Mouse (Mus musculus): ENCODE data around the gene Ankrd34a. TPM values are rescaled to one million over a fixed set of nuclear protein-coding genes. Genes with fewer than 3 reads are reported as not detected.

The Ankrd34a gene
- polyA plus RNA-seq, 1 experiment from 2014 or later: 2.7 TPM

DNA sequence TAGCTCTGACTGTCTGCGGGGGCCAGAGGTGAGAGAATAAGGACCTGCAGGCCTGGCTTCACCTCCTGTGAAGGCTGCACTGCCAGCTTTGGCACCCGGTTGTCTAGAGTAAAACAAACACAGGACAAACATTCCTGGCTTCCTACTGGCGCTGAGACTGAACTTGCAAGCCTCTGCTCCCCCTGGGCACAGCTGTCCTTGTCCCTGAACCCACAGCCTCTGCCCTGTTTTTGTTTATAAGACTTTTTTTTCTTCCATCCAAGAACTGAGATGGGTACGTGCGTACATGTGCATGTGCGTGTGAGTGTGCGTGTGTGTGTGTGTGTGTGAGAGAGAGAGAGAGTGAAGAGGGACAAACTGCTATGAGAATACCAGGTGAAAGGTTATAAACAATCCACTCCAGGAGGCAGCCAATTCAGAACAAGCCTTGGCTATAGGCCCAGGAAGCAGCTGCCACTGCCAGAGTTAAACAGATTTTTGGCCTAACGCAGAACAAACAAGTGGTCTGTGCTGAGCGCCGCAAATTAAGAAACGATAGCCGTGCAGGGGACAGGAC, 41.3 kb upstream of the Ankrd34a start:
- peak; percentile 35; the same call in 1 of the 2 replicates for ATAC-seq (ENCODE audit: insufficient read depth, low FRiP score)
- 0 out of 2 replicates have a peak, but pooled peaks cover 8% of the 10 kb centered on the region for H3K36me3 ChIP-seq (ENCODE audit: control insufficient read depth, insufficient read depth, low read length)
- no peak overlapping the region for H3K4me3 ChIP-seq (replicated peaks; ENCODE audit: low read length)
- peak overlapping the region; percentile 34 for H3K9ac ChIP-seq (ENCODE audit: low read length)
- H3K4me2 ChIP-seq (ENCODE audit: low read depth, low read length): peak overlapping the region; percentile 28; the same call in 1 of the 2 replicates
- H3K27ac ChIP-seq (ENCODE audit: low read length): peak overlapping the region; percentile 95
- 22% methylated on average over 12 of the region's 12 CpGs for WGBS
- H3K27me3 ChIP-seq (ENCODE audit: control insufficient read depth, insufficient read depth, low read length): no peaks in the 10 kb centered on the region
- H3K9me3 ChIP-seq (replicated peaks; ENCODE audit: control insufficient read depth, low read length): no peaks in the 10 kb centered on the region
- peaks cover 32% of the 10 kb centered on the region for H3K4me1 ChIP-seq (ENCODE audit: control insufficient read depth, insufficient read depth, low read length)

- Histone ChIP-seq H3K27ac (ENCODE audit: low read length) (peak overlapping the region; percentile 95), H3K4me1 (ENCODE audit: control insufficient read depth, insufficient read depth, low read length) (peaks cover 41% of the 10 kb centered on the region), H3K4me2 (ENCODE audit: low read depth, low read length) (peak overlapping the region; percentile 66), H3K9me3 (replicated peaks; ENCODE audit: control insufficient read depth, low read length) (no peaks in the 10 kb centered on the region), H3K27me3 (ENCODE audit: control insufficient read depth, insufficient read depth, low read length) (no peaks in the 10 kb centered on the region), H3K36me3 (ENCODE audit: control insufficient read depth, insufficient read depth, low read length) (peaks cover 18% of the 10 kb centered on the region; the same call in 1 of the 2 replicates), H3K4me3 (replicated peaks; ENCODE audit: low read length) (peak overlapping the region; percentile 83), H3K9ac (ENCODE audit: low read length) (peak overlapping the region; percentile 71; the same call in 1 of the 2 replicates)
- no peak for ATAC-seq (ENCODE audit: insufficient read depth, low FRiP score)
- WGBS: 60% methylated on average over 15 of the region's 15 CpGs
Measured at GRCm38 (mm10) chr3:96555999-96556614, 40.3 kb upstream of the Ankrd34a start.

GRCm38 (mm10) chr3:96556651-96557635, 39.5 kb upstream of the Ankrd34a start:
- WGBS: 3% methylated on average over 22 of the region's 22 CpGs

DNA sequence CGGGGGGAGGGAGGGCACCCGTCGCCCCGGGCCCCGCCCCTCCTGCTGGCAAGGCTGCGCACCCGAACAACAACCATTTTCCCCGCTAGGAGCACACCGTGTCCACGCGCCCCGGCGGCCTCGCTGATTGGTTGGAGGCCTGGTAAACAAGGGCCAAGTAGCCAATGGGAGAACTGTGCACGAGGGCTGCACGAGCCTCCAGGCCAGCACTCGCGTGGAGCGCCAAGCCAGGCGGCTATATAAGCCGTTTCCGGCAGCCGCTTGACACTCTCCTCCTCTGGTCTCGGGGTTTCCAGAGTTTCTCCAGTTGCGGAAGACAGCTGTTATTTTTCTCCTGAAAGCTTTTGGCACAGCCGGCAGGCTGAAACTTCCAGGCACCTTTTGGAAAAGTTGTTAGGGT, 38.7 kb upstream of the Ankrd34a start, which contains the start of gene Txnip:
TSS of gene Txnip (plus strand) at position 264 of the 400 bp plus-strand sequence.
- Histone ChIP-seq H3K4me3 (replicated peaks; ENCODE audit: low read length) (peak within 1 kb of the TSS; percentile 83), H3K4me2 (ENCODE audit: low read depth, low read length) (peak within 1 kb of the TSS; percentile 66), H3K9me3 (replicated peaks; ENCODE audit: control insufficient read depth, low read length) (no peaks in the 10 kb centered on the region), H3K9ac (ENCODE audit: low read length) (peak within 1 kb of the TSS; percentile 93), H3K27me3 (ENCODE audit: control insufficient read depth, insufficient read depth, low read length) (no peaks in the 10 kb centered on the region), H3K4me1 (ENCODE audit: control insufficient read depth, insufficient read depth, low read length) (peaks cover 44% of the 10 kb centered on the region), H3K27ac (ENCODE audit: low read length) (peak within 1 kb of the TSS; percentile 96), H3K36me3 (ENCODE audit: control insufficient read depth, insufficient read depth, low read length) (peaks cover 21% of the 10 kb centered on the region; the same call in 1 of the 2 replicates)
- peak; percentile 99 for ATAC-seq (ENCODE audit: insufficient read depth, low FRiP score)
- WGBS: under 1% methylated on average over 26 of the region's 26 CpGs

More at GRCm38 (mm10) chr3:96556651-96557635, 39.5 kb upstream of the Ankrd34a start:
- H3K27ac ChIP-seq (ENCODE audit: low read length): peak overlapping the region; percentile 95
- H3K4me3 ChIP-seq (replicated peaks; ENCODE audit: low read length): peak overlapping the region; percentile 83
- H3K9me3 ChIP-seq (replicated peaks; ENCODE audit: control insufficient read depth, low read length): no peaks in the 10 kb centered on the region
- peaks cover 21% of the 10 kb centered on the region; the same call in 1 of the 2 replicates for H3K36me3 ChIP-seq (ENCODE audit: control insufficient read depth, insufficient read depth, low read length)
- no peaks in the 10 kb centered on the region for H3K27me3 ChIP-seq (ENCODE audit: control insufficient read depth, insufficient read depth, low read length)
- peaks cover 39% of the 10 kb centered on the region for H3K4me1 ChIP-seq (ENCODE audit: control insufficient read depth, insufficient read depth, low read length)
- peak overlapping the region; percentile 66 for H3K4me2 ChIP-seq (ENCODE audit: low read depth, low read length)
- no peak for ATAC-seq (ENCODE audit: insufficient read depth, low FRiP score)
- peak overlapping the region; percentile 71 for H3K9ac ChIP-seq (ENCODE audit: low read length)

GRCm38 (mm10) chr3:96558159-96558558, 38.3 kb upstream of the Ankrd34a start:
- H3K4me3 ChIP-seq (replicated peaks; ENCODE audit: low read length): peak overlapping the region; percentile 83
- ATAC-seq (ENCODE audit: insufficient read depth, low FRiP score): no peak
- peaks cover 21% of the 10 kb centered on the region; the same call in 1 of the 2 replicates for H3K36me3 ChIP-seq (ENCODE audit: control insufficient read depth, insufficient read depth, low read length)
- H3K27ac ChIP-seq (ENCODE audit: low read length): peak overlapping the region; percentile 96
- H3K9ac ChIP-seq (ENCODE audit: low read length): peak overlapping the region; percentile 93
- peaks cover 46% of the 10 kb centered on the region for H3K4me1 ChIP-seq (ENCODE audit: control insufficient read depth, insufficient read depth, low read length)
- peak overlapping the region; percentile 65 for H3K4me2 ChIP-seq (ENCODE audit: low read depth, low read length)
- no peaks in the 10 kb centered on the region for H3K27me3 ChIP-seq (ENCODE audit: control insufficient read depth, insufficient read depth, low read length)
- under 1% methylated on average over 17 of the region's 17 CpGs for WGBS
- no peaks in the 10 kb centered on the region for H3K9me3 ChIP-seq (replicated peaks; ENCODE audit: control insufficient read depth, low read length)

- peaks cover 21% of the 10 kb centered on the region; the same call in 1 of the 2 replicates for H3K36me3 ChIP-seq (ENCODE audit: control insufficient read depth, insufficient read depth, low read length)
- H3K4me2 ChIP-seq (ENCODE audit: low read depth, low read length): peak overlapping the region; percentile 65
- peak overlapping the region; percentile 93 for H3K9ac ChIP-seq (ENCODE audit: low read length)
- peak overlapping the region; percentile 96 for H3K27ac ChIP-seq (ENCODE audit: low read length)
- no peak for ATAC-seq (ENCODE audit: insufficient read depth, low FRiP score)
- H3K4me1 ChIP-seq (ENCODE audit: control insufficient read depth, insufficient read depth, low read length): peaks cover 48% of the 10 kb centered on the region
- no peaks in the 10 kb centered on the region for H3K9me3 ChIP-seq (replicated peaks; ENCODE audit: control insufficient read depth, low read length)
- peak overlapping the region; percentile 83 for H3K4me3 ChIP-seq (replicated peaks; ENCODE audit: low read length)
- WGBS: 10% methylated on average over 10 of the region's 10 CpGs
- H3K27me3 ChIP-seq (ENCODE audit: control insufficient read depth, insufficient read depth, low read length): no peaks in the 10 kb centered on the region
Measured at GRCm38 (mm10) chr3:96558668-96559196, 37.7 kb upstream of the Ankrd34a start.

DNA sequence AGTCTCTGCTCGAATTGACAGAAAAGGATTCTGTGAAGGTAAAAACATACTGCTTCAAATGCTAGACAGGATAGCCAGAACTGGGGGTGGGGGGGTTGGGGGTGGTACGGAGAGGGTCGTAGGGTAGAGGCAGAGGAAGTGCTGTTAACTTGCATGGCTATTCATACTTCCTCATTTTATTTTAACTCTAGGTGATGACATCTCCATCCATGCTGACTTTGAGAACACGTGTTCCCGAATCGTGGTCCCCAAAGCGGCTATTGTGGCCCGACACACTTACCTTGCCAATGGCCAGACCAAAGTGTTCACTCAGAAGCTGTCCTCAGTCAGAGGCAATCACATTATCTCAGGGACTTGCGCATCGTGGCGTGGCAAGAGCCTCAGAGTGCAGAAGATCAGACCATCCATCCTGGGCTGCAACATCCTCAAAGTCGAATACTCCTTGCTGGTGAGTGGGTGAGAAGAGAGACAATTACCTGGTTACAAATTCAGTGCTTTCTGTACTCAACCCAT, 37.0 kb upstream of the Ankrd34a start:
- H3K4me2 ChIP-seq (ENCODE audit: low read depth, low read length): peak overlapping the region; percentile 65
- H3K9ac ChIP-seq (ENCODE audit: low read length): peak overlapping the region; percentile 93
- peaks cover 21% of the 10 kb centered on the region; the same call in 1 of the 2 replicates for H3K36me3 ChIP-seq (ENCODE audit: control insufficient read depth, insufficient read depth, low read length)
- WGBS: 52% methylated on average over 12 of the region's 12 CpGs
- peaks cover 55% of the 10 kb centered on the region for H3K4me1 ChIP-seq (ENCODE audit: control insufficient read depth, insufficient read depth, low read length)
- peak overlapping the region; percentile 83 for H3K4me3 ChIP-seq (replicated peaks; ENCODE audit: low read length)
- H3K27me3 ChIP-seq (ENCODE audit: control insufficient read depth, insufficient read depth, low read length): no peaks in the 10 kb centered on the region
- peak overlapping the region; percentile 96; the same call in 1 of the 2 replicates for H3K27ac ChIP-seq (ENCODE audit: low read length)
- no peak for ATAC-seq (ENCODE audit: insufficient read depth, low FRiP score)
- H3K9me3 ChIP-seq (replicated peaks; ENCODE audit: control insufficient read depth, low read length): no peaks in the 10 kb centered on the region
